Mouse (Mus musculus) myocyte (in vitro differentiated cells): Measurements from ENCODE around the gene Dda1.

Experiments used
- CEBPB ChIP-seq: IDR thresholded peaks from 2 replicates; pipeline ENCODE4 v1.6.1; 2011; ENCODE audit warnings: mild to moderate bottlenecking, moderate library complexity; ENCODE audit not compliant: poor library complexity, insufficient read depth, severe bottlenecking
- E2F4 ChIP-seq: IDR thresholded peaks from one replicate; pipeline ENCODE4 v1.6.1; 2011; ENCODE audit warnings: mild to moderate bottlenecking, control low read depth, moderate library complexity; ENCODE audit not compliant: insufficient read depth
- MAX ChIP-seq: IDR thresholded peaks from one replicate; pipeline ENCODE4 v1.6.1; 2011; ENCODE audit warnings: low read depth, mild to moderate bottlenecking, control low read depth
- MYOD1 ChIP-seq, 3 experiments: IDR thresholded peaks; one replicate each; pipeline ENCODE4 v1.6.1; 2011; ENCODE audit warnings: control low read depth in 2 of 3, low read depth in 2 of 3, mild to moderate bottlenecking in 2 of 3, moderate library complexity in 1 of 3; ENCODE audit not compliant: insufficient read length in 2 of 3, control insufficient read depth in 1 of 3
- POLR2A ChIP-seq: IDR thresholded peaks from one replicate; pipeline ENCODE4 v1.6.1; 2011; ENCODE audit warnings: low read depth, mild to moderate bottlenecking, control low read depth, moderate library complexity; ENCODE audit not compliant: insufficient read length
- POLR2AphosphoS2 ChIP-seq: IDR thresholded peaks from one replicate; pipeline ENCODE4 v1.6.1; 2011; ENCODE audit warnings: low read depth, control low read depth; ENCODE audit not compliant: insufficient read length
- TCF12 ChIP-seq: IDR thresholded peaks from one replicate; pipeline ENCODE4 v1.6.1; 2011; ENCODE audit warnings: mild to moderate bottlenecking, control low read depth; ENCODE audit not compliant: poor library complexity, insufficient read depth, severe bottlenecking
- TCF3 ChIP-seq: IDR thresholded peaks from one replicate; pipeline ENCODE4 v1.6.1; 2011; ENCODE audit warnings: low read depth, control low read depth; ENCODE audit not compliant: insufficient read length
- USF1 ChIP-seq: IDR thresholded peaks from one replicate; pipeline ENCODE4 v1.6.1; 2011; ENCODE audit warnings: low read depth, mild to moderate bottlenecking, control low read depth, moderate library complexity

GRCm38 (mm10) chr8:71456906-71457305, 12.1 kb upstream of the Dda1 start:
- TF ChIP-seq MAX (no peak), POLR2A (no peak), POLR2AphosphoS2 (no peak), E2F4 (no peak), USF1 (no peak), TCF12 (no peak), TCF3 (no peak), MYOD1 (IDR thresholded peaks at IDR 0.05; ENCODE audit: control insufficient read depth in 1 of 3, insufficient read length in 2 of 3, low read depth in 2 of 3) (no peak), CEBPB (no peak)
